Mouse (Mus musculus): ENCODE data around the gene Gli1. TPM values are rescaled to one million over a fixed set of nuclear protein-coding genes. Genes with fewer than 3 reads are reported as not detected.
"Not testable (repeated sequence)": the region's sequence is repeated elsewhere in the genome, so short reads cannot be mapped to it uniquely, and the experiment has no call there.

Gli1 gene
- total and polyA plus RNA-seq, 3 experiments: 0.10 to 0.42 TPM; not detected in 1

DNA sequence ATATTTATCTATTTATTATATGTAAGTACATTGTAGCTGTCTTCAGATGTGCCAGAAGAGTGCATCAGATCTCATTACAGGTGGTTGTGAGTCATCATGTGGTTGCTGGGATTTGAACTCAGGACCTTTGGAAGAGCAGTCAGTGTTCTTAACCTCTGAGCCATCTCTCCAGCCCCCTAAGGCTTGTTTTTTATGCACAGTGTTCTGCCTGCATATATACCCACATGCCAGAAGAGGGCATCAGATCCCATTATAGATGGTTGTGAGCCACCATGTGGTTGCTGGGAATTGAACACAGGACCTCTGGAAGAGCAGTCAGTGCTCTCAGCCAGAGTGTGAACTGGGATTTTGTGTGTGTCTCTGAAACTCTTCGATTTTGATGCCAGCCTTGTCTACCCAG, 26.8 kb downstream of the Gli1 start:
- H3K27ac ChIP-seq (ENCODE audit: insufficient read depth, low read depth); H3K36me3 ChIP-seq (replicated peaks in 1 of 2; ENCODE audit: control insufficient read depth in 1 of 2, insufficient read depth in 1 of 2, low read length in 1 of 2); H3K4me1 ChIP-seq (ENCODE audit: control insufficient read depth in 1 of 2, insufficient read depth in 2 of 2); H3K4me3 ChIP-seq (replicated peaks in 1 of 3; ENCODE audit: low read depth in 2 of 3, low read length in 2 of 3, poor library complexity in 1 of 3); H3K27me3 ChIP-seq (replicated peaks); DNase-seq (ENCODE audit: extremely low read depth); H3K9ac ChIP-seq (ENCODE audit: insufficient read depth, low read depth); H3K4me2 ChIP-seq (ENCODE audit: insufficient read depth, low read depth, poor library complexity, severe bottlenecking); H3K9me3 ChIP-seq (replicated peaks; ENCODE audit: low read length); in situ Hi-C loops (cut with MboI; ENCODE audit: low pct_ligation_motif_present, low pct_unique_long_range_greater_than_20kb, low sequenced_read_pairs); dilution Hi-C loops (cut with MboI; ENCODE audit: extremely low pct_ligation_motif_present, extremely low pct_unique_long_range_greater_than_20kb, low sequenced_read_pairs): not testable (repeated sequence)
- H3K79me2 ChIP-seq (replicated peaks; ENCODE audit: control insufficient read depth, extremely low read depth, insufficient read depth, poor library complexity, severe bottlenecking): peaks cover 10% of the 10 kb centered on the region
- peak in 1 of 2 experiments; percentile 27; a peak in 2 of 4 replicates for TF ChIP-seq CTCF (conservative IDR thresholded peaks at IDR 0.05 in 1 of 2, IDR thresholded peaks at IDR 0.05 in 1 of 2; ENCODE audit: low read depth in 2 of 2, low read length in 2 of 2)

DNA sequence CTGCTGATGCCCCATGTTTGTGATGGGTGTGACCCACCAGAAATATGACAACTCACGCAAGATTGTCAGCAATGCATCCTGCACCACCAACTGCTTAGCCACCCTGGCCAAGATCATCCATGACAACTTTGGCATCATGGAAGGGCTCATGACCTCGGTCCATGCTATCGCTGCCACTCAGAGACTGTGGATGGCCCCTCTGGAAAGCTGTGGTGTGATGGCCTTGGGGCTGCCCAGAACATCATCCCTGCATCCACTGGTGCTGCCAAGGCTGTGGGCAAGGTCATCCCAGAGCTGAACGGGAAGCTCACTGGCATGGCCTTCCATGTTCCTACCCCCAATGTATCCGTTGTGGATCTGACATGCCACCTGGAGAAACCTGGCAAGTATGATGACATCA, 28.3 kb downstream of the Gli1 start:
- in situ Hi-C loops (cut with MboI; ENCODE audit: low pct_ligation_motif_present, low pct_unique_long_range_greater_than_20kb, low sequenced_read_pairs); dilution Hi-C loops (cut with MboI; ENCODE audit: extremely low pct_ligation_motif_present, extremely low pct_unique_long_range_greater_than_20kb, low sequenced_read_pairs); H3K27ac ChIP-seq (ENCODE audit: insufficient read depth, low read depth); H3K4me3 ChIP-seq (replicated peaks in 1 of 3; ENCODE audit: low read depth in 2 of 3, low read length in 2 of 3, poor library complexity in 1 of 3); H3K9ac ChIP-seq (ENCODE audit: insufficient read depth, low read depth); DNase-seq (ENCODE audit: extremely low read depth); H3K27me3 ChIP-seq (replicated peaks); H3K9me3 ChIP-seq (replicated peaks; ENCODE audit: low read length); H3K4me2 ChIP-seq (ENCODE audit: insufficient read depth, low read depth, poor library complexity, severe bottlenecking): not testable (repeated sequence)
- peaks cover 12 to 14% of the 10 kb centered on the region in 2 experiments for H3K36me3 ChIP-seq (replicated peaks in 1 of 2; ENCODE audit: control insufficient read depth in 1 of 2, insufficient read depth in 1 of 2, low read length in 1 of 2)
- H3K79me2 ChIP-seq (replicated peaks; ENCODE audit: control insufficient read depth, extremely low read depth, insufficient read depth, poor library complexity, severe bottlenecking): peaks cover 18% of the 10 kb centered on the region
- peaks cover 5 to 17% of the 10 kb centered on the region in 2 experiments for H3K4me1 ChIP-seq (ENCODE audit: control insufficient read depth in 1 of 2, insufficient read depth in 2 of 2)

DNA sequence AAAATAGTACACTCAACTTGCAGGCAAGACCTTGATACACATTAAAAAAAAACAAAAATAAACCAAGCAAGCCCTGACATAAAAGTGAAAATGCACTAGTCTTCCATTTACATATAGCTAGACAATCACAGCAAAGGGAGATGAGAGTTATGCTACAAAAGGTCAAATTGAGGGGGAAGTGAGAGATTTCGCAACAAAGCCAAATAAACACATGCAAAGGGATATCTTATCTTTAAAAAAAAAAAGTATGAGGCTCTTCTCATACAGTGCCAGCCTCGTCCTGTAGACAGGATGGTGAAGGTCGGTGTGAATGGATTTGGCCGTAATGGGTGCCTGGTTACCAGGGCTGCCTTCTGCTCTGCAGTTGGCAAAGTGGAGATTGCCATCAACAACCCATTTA, 28.9 kb downstream of the Gli1 start:
- Histone ChIP-seq H3K4me1 (ENCODE audit: control insufficient read depth in 1 of 2, insufficient read depth in 2 of 2) (peaks cover 5 to 17% of the 10 kb centered on the region in 2 experiments), H3K36me3 (replicated peaks in 1 of 2; ENCODE audit: control insufficient read depth in 1 of 2, insufficient read depth in 1 of 2, low read length in 1 of 2) (peaks cover 18 to 21% of the 10 kb centered on the region in 2 experiments), H3K27me3 (replicated peaks) (no peaks in the 10 kb centered on the region), H3K9me3 (replicated peaks; ENCODE audit: low read length) (no peaks in the 10 kb centered on the region), H3K9ac (ENCODE audit: insufficient read depth, low read depth) (no peak overlapping the region), H3K4me2 (ENCODE audit: insufficient read depth, low read depth, poor library complexity, severe bottlenecking) (no peak overlapping the region; the same call in 1 of the 2 replicates), H3K4me3 (replicated peaks in 1 of 3; ENCODE audit: low read depth in 2 of 3, low read length in 2 of 3, poor library complexity in 1 of 3) (no peak overlapping the region), H3K27ac (ENCODE audit: insufficient read depth, low read depth) (no peak overlapping the region), H3K79me2 (replicated peaks; ENCODE audit: control insufficient read depth, extremely low read depth, insufficient read depth, poor library complexity, severe bottlenecking) (peaks cover 19% of the 10 kb centered on the region)
- no peak for TF ChIP-seq ZNF384 (IDR thresholded peaks at IDR 0.05; ENCODE audit: low read depth, low read length)
- no peak for TF ChIP-seq USF2 (conservative IDR thresholded peaks at IDR 0.05; ENCODE audit: low read depth, low read length)
- no peak for TF ChIP-seq CHD2 (IDR thresholded peaks at IDR 0.05; ENCODE audit: low read length)
- no peak for TF ChIP-seq USF1 (IDR thresholded peaks at IDR 0.05; ENCODE audit: low read depth, low read length)
- TF ChIP-seq E2F4 (IDR thresholded peaks at IDR 0.05; ENCODE audit: insufficient replicate concordance, low read depth, low read length): no peak
- TF ChIP-seq JUND (conservative IDR thresholded peaks at IDR 0.05; ENCODE audit: low read depth, low read length): no peak
- no peak for TF ChIP-seq MAX (IDR thresholded peaks at IDR 0.05; ENCODE audit: low read length)
- no peak for TF ChIP-seq JUN (IDR thresholded peaks at IDR 0.05; ENCODE audit: insufficient read depth, low read depth, low read length)
- no peak for TF ChIP-seq NRF1 (IDR thresholded peaks at IDR 0.05; ENCODE audit: low read depth, low read length)
- no peak for TF ChIP-seq TBP (conservative IDR thresholded peaks at IDR 0.05; ENCODE audit: low read depth, low read length)
- TF ChIP-seq MAFK (IDR thresholded peaks at IDR 0.05; ENCODE audit: insufficient replicate concordance, low read length): no peak
- TF ChIP-seq PAX5 (IDR thresholded peaks at IDR 0.05; ENCODE audit: low read length): no peak
- no peak for TF ChIP-seq ZMIZ1 (IDR thresholded peaks at IDR 0.05; ENCODE audit: low read depth, low read length)
- no peak for TF ChIP-seq MAZ (IDR thresholded peaks at IDR 0.05; ENCODE audit: low read depth, low read length)
- in situ Hi-C loops (cut with MboI; ENCODE audit: low pct_ligation_motif_present, low pct_unique_long_range_greater_than_20kb, low sequenced_read_pairs) (no loop called here), dilution Hi-C loops (cut with MboI; ENCODE audit: extremely low pct_ligation_motif_present, extremely low pct_unique_long_range_greater_than_20kb, low sequenced_read_pairs) (no loop called here)
- no peak for DNase-seq (ENCODE audit: extremely low read depth)
